Mouse (Mus musculus) adrenal gland, postnatal 0 days (tissue): ENCODE results near the gene Chit1. TPM values are rescaled to one million over a fixed set of nuclear protein-coding genes. Genes with fewer than 3 reads are reported as not detected.

ENCODE experiments used
- polyA plus RNA-seq: library from polyadenylated mRNA; unstranded; fragments of >200 nt; fragmentation: Nextera tagmentation; extraction: Ambion mirVana; gene quantifications from 2 replicates; pipeline ENCODE4 v1.2.1, GENCODE M21; 2015

The Chit1 gene
- 0.22 and 0.25 TPM in 2 replicates for polyA plus RNA-seq

DNA sequence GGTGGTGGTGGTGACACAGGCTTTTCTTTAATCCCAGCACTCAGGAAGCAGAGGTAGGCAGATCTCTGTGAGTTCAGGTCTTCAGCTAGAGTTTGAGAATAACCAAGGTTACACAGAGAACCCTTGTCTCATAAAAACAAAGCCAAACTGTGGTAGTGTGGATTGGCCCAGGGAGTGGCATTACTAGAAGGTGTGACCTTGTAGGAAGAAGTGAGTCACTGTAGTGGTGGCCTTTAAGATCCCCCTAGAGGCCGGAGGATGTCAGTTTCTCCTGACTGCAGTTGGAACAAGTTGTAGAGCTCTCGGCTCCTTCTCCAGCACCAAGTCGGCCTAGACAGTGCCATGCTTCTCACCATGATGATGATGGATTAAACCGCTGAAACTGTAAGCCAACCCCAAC is at the start of gene Chit1:
Gene Chit1, plus strand, starts transcription at position 264 of the 400 bp plus-strand sequence.

DNA sequence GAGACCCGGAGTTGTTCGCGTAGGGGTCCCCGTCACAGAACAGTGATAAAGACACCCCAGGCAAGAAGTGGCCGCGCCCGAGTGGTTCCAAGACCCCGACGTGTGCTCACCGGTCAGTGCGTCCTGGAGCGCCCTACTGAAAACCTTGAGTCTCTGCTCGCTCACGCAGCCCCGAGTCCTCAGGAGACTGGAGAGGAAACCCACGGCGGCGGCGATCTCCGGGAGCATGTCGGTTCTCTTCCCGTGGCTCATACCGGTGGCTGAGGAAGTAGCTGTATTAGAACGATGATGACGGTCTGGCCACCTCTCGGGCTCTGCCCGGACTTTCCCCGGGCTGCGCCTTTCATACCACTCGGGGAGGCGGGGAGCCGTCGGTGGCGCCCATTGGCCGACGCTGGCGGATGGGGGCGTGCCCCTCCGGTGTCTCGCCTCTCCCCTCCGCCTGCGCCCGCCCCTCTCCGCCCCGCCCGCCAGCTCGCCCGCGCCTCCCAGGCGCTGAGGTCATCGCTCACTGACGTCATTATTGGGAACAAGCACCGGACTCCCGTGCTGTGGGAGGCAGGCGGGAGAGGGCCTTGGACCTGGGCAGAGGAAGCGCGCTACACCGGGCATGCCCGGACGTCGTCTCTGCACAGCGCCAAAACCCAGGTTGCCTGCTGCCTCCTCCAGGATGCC is 32.1 kb upstream of the Chit1 start, which contains the start of gene Btg2:
Gene Btg2, minus strand, starts transcription at position 319 of the 675 bp plus-strand sequence.

DNA sequence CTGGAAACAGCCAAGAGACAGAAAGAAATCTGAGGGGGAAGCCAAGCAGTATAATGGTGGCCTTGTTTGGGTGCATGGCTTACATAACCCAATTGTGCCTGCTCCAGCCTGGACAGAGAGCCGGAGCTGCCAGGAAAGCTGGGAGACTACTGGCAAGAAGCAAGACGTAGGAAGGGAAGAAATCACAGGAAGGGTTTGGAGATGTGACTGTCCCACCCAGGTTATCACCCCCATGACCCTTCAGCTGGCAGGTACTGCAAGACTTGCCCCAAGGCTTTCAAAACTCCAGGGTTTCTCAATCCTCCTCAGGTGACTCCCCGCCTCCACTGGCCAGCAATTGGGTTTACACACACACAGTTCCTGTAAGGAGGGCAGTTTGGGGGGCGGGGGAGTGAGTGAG is 71.0 kb downstream of the Chit1 start, which contains the start of gene Chil1:
Gene Chil1, plus strand, starts transcription at position 152 of the 400 bp plus-strand sequence.

DNA sequence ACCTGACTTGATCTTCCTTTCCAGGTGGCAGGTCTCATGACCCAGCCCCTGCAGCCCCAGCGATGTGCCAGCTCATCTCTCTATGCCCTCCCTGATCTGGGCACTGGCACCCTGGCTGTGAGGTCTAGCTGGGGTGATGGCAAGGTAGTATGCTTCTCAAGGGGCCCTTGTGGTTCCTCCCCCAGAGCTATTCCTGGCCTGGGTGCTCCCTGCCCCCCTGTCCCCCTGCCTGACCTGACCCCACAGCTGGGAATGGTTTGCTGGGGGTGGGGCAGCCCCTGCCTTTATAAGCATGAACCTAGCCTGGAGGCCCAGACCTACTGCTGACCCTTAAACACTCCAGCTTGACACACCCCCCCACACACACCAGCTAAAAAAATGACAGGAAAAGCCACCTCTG is 82.1 kb downstream of the Chit1 start, which contains the start of gene Mybph:
Gene Mybph, plus strand, starts transcription at position 323 of the 400 bp plus-strand sequence.

Other genes starting within 250 kb of the Chit1 start
- gene Optc, start 203.2 kb upstream of the Chit1 start, polyA plus RNA-seq: 1.6 and 2.3 TPM in 2 replicates
- gene Prelp, start 189.8 kb upstream of the Chit1 start, polyA plus RNA-seq: 16.4 and 34.8 TPM in 2 replicates
- 17.8 and 24.8 TPM in 2 replicates for gene Fmod, start 74.0 kb upstream of the Chit1 start, polyA plus RNA-seq
- 19.9 and 20.4 TPM in 2 replicates for gene Btg2, start 32.1 kb upstream of the Chit1 start, polyA plus RNA-seq
- gene Chil1, start 70.9 kb downstream of the Chit1 start, polyA plus RNA-seq: 3.4 and 3.5 TPM in 2 replicates
- gene Mybph, start 82.2 kb downstream of the Chit1 start, polyA plus RNA-seq: 0.38 and 0.39 TPM in 2 replicates
- 22.8 and 68.6 TPM in 2 replicates for gene Adora1, start 124.2 kb downstream of the Chit1 start, polyA plus RNA-seq
- 0.24 and 0.84 TPM in 2 replicates for gene Myog, start 178.7 kb downstream of the Chit1 start, polyA plus RNA-seq
- gene Ppfia4, start 221.7 kb downstream of the Chit1 start, polyA plus RNA-seq: 0.91 and 2.3 TPM in 2 replicates